Mouse (Mus musculus): ENCODE measurements at regions not wholly inside any gene's neighbourhood (a gene's known extent, or its start where the extent isn't known, plus 50 kb on each side); places are given as distances from the start of the nearest gene placed in this dataset.

DNA sequence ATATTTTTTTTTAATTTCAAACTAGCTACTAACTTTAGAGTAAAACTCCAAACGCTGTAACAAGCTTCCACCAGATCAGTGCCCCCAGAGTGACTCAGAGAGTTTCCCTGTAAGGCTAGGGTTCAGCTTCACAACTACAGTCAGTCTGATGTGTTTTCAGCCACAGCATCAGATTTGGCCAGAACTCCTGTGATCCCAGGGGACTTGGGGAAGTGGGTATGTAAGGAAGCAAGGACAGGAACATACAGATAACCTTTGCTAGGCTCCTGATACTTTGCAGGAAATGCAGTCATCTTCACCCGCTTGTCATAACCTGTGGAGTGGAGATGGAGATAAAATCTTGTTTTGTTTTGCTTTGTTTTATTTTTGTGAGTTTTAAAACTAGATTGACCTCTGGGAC lies 517.5 kb upstream of the A1bg start:
- 65% methylated on average over 2 of the region's 2 CpGs for WGBS (ENCODE audit: insufficient replicate concordance)
- H3K27ac ChIP-seq = no peak overlapping the region
- ATAC-seq (ENCODE audit: low read depth) = no peak
- H3K4me2 ChIP-seq = no peak overlapping the region
- no peaks in the 10 kb centered on the region for H3K9me3 ChIP-seq (replicated peaks)
- H3K4me1 ChIP-seq (replicated peaks) = no peaks in the 10 kb centered on the region
- no peak overlapping the region for H3K9ac ChIP-seq
- DNase-seq = no peak
- no peaks in the 10 kb centered on the region for H3K27me3 ChIP-seq
- no peaks in the 10 kb centered on the region for H3K36me3 ChIP-seq
- H3K4me3 ChIP-seq (replicated peaks) = no peak overlapping the region

DNA sequence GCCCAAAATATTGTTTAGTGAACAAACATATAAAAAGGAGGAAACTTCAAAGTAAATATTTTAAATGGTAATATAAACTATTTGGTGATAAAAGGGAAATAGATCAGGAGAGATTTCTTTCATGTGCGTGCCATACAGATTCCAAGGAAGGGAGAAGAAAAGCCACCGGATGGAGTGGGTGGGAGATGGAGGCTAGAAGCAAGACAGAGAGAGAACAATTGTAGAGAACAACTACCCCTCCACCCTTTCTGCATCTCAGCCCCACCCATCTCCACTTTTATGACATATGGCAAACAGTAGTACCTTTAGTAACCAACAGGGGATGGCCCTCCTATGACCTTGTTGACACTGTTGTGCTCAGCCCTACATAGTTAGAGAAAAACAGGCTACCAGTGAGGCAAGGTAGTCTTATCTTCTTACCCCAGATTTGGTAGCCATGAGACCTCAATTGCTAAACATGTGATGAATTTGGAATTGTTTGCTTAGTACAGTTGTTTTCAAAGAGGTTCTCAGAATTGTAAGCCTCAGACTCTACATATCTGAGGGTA lies 516.9 kb upstream of the A1bg start:
- no peaks in the 10 kb centered on the region for H3K4me1 ChIP-seq (replicated peaks)
- ATAC-seq (ENCODE audit: low read depth) (no peak), DNase-seq (no peak)
- no peaks in the 10 kb centered on the region for H3K27me3 ChIP-seq
- no peak overlapping the region for H3K27ac ChIP-seq
- no peak overlapping the region for H3K4me3 ChIP-seq (replicated peaks)
- no peak overlapping the region for H3K9ac ChIP-seq
- no peak overlapping the region for H3K4me2 ChIP-seq
- 77% methylated on average over 2 of the region's 2 CpGs for WGBS (ENCODE audit: insufficient replicate concordance)
- no peaks in the 10 kb centered on the region for H3K36me3 ChIP-seq
- H3K9me3 ChIP-seq (replicated peaks) = no peaks in the 10 kb centered on the region

DNA sequence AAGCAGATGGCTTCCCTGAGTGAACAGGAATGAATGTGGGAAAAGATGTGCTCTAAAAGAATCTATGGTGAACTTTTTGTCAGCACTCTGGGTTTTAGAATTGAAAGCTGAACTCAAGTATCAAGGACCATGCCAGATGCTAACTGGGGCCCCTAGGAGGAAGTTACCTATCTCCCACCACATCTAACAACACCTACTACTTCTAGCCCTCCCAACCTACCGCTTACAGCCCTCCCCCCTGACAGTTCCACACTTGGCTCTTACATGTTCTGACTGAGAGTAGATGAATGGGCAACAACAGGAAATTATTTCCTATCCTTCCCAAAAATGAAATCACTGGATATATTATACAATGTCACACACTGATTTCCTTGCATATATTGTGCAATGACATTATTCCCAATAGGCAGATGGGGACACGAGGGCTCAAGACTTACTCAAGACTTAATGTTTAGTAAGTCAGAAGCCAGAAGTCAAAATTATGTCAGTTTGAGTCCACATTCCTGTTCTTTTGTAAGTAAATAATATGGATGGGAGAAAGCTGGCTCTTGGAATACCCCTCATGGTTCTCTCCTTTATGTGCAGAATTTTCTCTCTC lies 506.1 kb upstream of the A1bg start:
- H3K9ac ChIP-seq = no peak overlapping the region
- WGBS (ENCODE audit: insufficient replicate concordance) = 52% methylated on average over 2 of the region's 2 CpGs
- H3K4me3 ChIP-seq (replicated peaks) = no peak overlapping the region
- H3K4me1 ChIP-seq (replicated peaks) = no peaks in the 10 kb centered on the region
- H3K36me3 ChIP-seq = no peaks in the 10 kb centered on the region
- DNase-seq (no peak), ATAC-seq (ENCODE audit: low read depth) (no peak)
- H3K27me3 ChIP-seq = no peaks in the 10 kb centered on the region
- no peak overlapping the region for H3K4me2 ChIP-seq
- H3K27ac ChIP-seq = no peak overlapping the region
- no peaks in the 10 kb centered on the region for H3K9me3 ChIP-seq (replicated peaks)

DNA sequence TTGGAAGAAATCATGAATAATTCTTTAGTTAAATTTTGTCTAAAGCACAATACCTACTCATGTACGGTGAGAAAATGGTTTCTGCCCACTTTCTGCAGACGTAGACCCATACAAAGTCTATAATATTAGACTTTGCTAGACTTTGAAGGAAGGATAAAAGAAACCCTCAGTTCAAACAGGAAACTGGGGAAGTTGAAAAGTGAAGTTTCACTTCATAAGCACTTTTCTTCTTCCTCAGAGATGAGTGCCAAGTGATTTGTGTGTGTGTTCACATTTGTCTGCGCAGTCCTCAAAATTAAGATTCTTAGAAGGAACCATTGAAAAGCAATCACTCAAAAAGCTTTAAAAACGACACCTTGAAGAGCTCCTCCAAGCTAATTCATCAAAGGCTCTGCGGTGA lies 500.2 kb upstream of the A1bg start:
- DNase-seq = no peak
- H3K36me3 ChIP-seq = no peaks in the 10 kb centered on the region
- 60% methylated on average over 5 of the region's 5 CpGs for WGBS (ENCODE audit: insufficient replicate concordance)
- no peaks in the 10 kb centered on the region for H3K4me1 ChIP-seq (replicated peaks)
- no peak overlapping the region for H3K4me2 ChIP-seq
- H3K4me3 ChIP-seq (replicated peaks) = no peak overlapping the region
- no peaks in the 10 kb centered on the region for H3K27me3 ChIP-seq
- H3K9me3 ChIP-seq (replicated peaks) = no peaks in the 10 kb centered on the region
- no peak overlapping the region for H3K9ac ChIP-seq
- no peak for ATAC-seq (ENCODE audit: low read depth)
- no peak overlapping the region for H3K27ac ChIP-seq

DNA sequence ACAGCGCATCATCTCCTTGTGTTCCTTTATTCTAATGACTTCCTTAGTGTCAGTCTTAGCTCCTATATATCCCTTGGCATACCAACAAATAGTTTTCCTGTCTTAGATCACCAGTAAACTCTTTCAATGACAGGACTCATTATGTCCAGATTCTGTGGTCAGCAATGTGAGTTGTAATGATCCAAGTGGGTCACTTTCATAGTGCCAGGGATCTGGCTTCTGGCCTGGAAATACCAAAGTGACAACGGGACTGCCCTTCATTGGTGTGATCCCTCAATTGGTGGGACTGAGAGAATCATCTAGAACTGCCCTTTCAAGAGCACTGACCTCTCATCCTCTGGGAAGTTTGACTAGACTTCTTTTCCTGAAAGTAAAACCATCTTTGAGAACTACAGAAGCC lies 494.7 kb upstream of the A1bg start:
- WGBS (ENCODE audit: insufficient replicate concordance) = 76% methylated on average over 2 of the region's 2 CpGs
- Histone ChIP-seq H3K27ac (no peak overlapping the region), H3K36me3 (no peaks in the 10 kb centered on the region), H3K4me1 (replicated peaks) (no peaks in the 10 kb centered on the region), H3K4me3 (replicated peaks) (no peak overlapping the region), H3K9ac (no peak overlapping the region), H3K4me2 (no peak overlapping the region), H3K9me3 (replicated peaks) (no peaks in the 10 kb centered on the region), H3K27me3 (no peaks in the 10 kb centered on the region)
- ATAC-seq (ENCODE audit: low read depth) (no peak), DNase-seq (no peak)

DNA sequence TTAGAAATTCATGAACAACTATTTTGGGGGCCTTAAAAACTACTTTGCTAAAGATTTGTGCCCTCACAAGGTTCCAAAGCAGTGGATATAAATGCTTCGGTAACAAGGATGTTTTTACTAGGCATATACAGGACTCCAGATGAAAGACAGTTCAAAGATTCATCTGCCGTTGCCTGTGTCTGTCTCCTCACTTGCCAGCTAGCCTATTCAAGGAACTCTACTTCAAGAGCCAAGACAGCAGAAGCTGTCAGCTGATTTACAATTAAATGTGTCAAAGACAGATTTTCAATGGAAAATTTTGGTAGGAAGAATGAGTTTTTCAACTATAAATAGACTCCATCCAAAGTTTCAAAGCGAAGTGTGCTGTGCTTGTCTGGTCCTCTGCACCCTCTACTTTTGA lies 494.0 kb upstream of the A1bg start:
- Histone ChIP-seq H3K36me3 (no peaks in the 10 kb centered on the region), H3K9me3 (replicated peaks) (no peaks in the 10 kb centered on the region), H3K4me2 (no peak overlapping the region), H3K4me1 (replicated peaks) (no peaks in the 10 kb centered on the region), H3K9ac (no peak overlapping the region), H3K27ac (no peak overlapping the region), H3K4me3 (replicated peaks) (no peak overlapping the region), H3K27me3 (no peaks in the 10 kb centered on the region)
- ATAC-seq (ENCODE audit: low read depth) (no peak), DNase-seq (no peak)
- 74% methylated on average over 3 of the region's 3 CpGs for WGBS (ENCODE audit: insufficient replicate concordance)

DNA sequence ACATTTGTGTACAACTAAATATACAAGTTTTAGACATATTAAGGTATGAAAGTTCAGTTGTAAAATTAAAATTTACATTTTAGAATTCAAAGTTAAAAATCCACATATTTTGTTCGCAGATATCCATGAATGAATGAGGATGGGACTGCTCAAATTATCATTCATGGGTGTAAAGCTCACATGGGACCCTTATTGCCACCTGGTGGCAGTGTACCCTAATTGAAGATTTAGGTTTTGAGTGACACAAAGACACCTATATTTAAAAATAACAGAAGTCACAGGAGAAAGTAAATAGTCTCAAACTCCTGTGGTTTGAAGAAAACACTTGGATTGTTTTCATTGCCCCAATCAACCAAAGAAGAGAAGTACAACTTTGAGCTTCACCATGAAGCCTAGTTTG lies 492.8 kb upstream of the A1bg start:
- no peaks in the 10 kb centered on the region for H3K27me3 ChIP-seq
- DNase-seq = no peak
- 40% methylated on average over 1 of the region's 1 CpGs for WGBS (ENCODE audit: insufficient replicate concordance)

DNA sequence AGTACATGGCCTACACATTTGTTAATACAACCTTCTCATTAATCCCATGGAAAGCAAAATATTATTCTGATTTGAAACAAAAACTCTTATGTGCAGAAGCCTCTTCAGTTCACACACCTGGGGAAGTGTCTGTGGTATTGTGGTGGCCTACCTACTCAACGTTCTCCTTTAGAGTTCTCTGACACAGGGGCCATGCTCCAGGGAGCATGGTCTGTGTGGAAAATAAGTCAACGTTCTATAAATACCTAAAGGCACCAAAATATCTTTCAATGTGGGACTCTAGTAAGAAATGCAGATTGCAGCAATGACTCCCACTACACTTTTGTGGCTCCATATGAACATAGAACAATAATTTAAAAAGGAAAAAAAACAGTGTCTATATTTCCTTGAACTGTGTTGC lies 489.0 kb upstream of the A1bg start:
- Histone ChIP-seq H3K36me3 (no peaks in the 10 kb centered on the region), H3K4me1 (replicated peaks) (no peaks in the 10 kb centered on the region), H3K4me3 (replicated peaks) (no peak overlapping the region), H3K4me2 (no peak overlapping the region), H3K27me3 (no peaks in the 10 kb centered on the region), H3K9ac (no peak overlapping the region), H3K27ac (no peak overlapping the region), H3K9me3 (replicated peaks) (no peaks in the 10 kb centered on the region)
- DNase-seq (no peak), ATAC-seq (ENCODE audit: low read depth) (no peak)
- 54% methylated on average over 2 of the region's 2 CpGs for WGBS (ENCODE audit: insufficient replicate concordance)

More for the DNA sequence above, 492.8 kb upstream of the A1bg start:
- Histone ChIP-seq H3K27ac (no peak overlapping the region), H3K4me2 (no peak overlapping the region), H3K9me3 (replicated peaks) (no peaks in the 10 kb centered on the region), H3K9ac (no peak overlapping the region), H3K36me3 (no peaks in the 10 kb centered on the region), H3K4me3 (replicated peaks) (no peak overlapping the region), H3K4me1 (replicated peaks) (no peaks in the 10 kb centered on the region)
- no peak for ATAC-seq (ENCODE audit: low read depth)

DNA sequence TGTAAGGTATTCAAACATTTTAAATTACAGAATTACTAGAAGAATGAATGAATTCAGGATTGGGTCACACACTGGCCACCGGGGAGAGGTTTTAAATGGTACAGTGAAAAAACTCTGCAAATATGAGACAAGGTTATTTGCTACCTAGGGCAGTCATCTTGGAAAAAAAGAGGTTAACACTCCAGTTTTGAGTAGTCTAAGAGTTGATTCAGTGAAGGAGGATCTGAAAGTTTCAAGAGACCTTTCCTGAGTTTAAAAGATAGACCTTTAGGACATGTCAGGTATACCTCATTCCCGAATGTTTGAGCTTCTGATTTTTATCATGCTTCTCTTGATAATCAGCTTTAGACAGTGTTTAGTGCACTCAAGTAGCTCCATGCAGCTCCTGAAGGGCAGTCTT lies 488.0 kb upstream of the A1bg start:
- Histone ChIP-seq H3K9ac (no peak overlapping the region), H3K4me3 (replicated peaks) (no peak overlapping the region), H3K4me2 (no peak overlapping the region), H3K9me3 (replicated peaks) (no peaks in the 10 kb centered on the region), H3K4me1 (replicated peaks) (no peaks in the 10 kb centered on the region), H3K27me3 (no peaks in the 10 kb centered on the region), H3K27ac (no peak overlapping the region), H3K36me3 (no peaks in the 10 kb centered on the region)
- no peak for ATAC-seq (ENCODE audit: low read depth)
- no peak for DNase-seq
- WGBS (ENCODE audit: insufficient replicate concordance) = 58% methylated on average over 2 of the region's 2 CpGs

DNA sequence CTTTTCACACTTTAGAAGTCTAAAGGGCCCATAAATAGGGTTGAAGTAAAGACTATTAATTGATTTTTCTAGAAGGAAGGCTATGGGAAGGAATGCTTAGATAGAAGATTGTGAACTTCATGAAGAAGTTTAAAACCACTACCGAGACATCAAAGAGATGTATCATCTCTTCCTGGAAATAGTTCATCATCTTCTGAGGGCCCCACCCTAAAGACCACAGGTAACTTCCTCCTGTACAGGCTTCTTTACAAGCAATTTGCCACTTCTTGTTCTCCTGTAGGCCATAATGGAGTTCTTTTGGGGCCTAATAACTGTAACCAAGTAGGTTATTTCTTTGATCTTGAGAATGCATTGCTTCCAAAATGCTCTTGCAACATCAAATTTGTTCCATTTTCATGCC lies 485.8 kb upstream of the A1bg start:
- Histone ChIP-seq H3K4me3 (replicated peaks) (no peak overlapping the region), H3K4me1 (replicated peaks) (no peaks in the 10 kb centered on the region), H3K9me3 (replicated peaks) (no peaks in the 10 kb centered on the region), H3K27ac (no peak overlapping the region), H3K27me3 (no peaks in the 10 kb centered on the region), H3K4me2 (no peak overlapping the region), H3K9ac (no peak overlapping the region), H3K36me3 (no peaks in the 10 kb centered on the region)
- 78% methylated on average over 1 of the region's 1 CpGs for WGBS (ENCODE audit: insufficient replicate concordance)
- DNase-seq = no peak
- ATAC-seq (ENCODE audit: low read depth) = no peak

DNA sequence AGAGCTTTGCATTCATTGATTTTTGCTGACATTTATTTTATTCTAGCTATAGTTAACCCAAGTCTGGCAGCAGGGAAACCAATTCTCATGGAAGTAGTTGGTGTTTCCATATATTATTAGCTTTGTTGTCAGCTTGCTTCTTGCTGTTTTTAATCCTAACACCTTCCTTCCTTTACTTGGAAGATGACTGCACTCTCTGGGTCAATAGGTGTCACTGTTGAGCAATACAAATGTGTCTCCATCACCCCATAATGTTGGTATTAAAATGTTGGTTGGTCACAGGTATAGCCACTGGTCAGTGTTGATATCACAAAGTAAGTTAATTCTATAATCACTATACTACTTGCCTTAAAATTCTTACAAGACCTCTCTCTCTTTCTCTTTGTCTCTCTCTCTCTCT lies 477.9 kb upstream of the A1bg start:
- Histone ChIP-seq H3K27me3 (no peaks in the 10 kb centered on the region), H3K4me1 (replicated peaks) (no peaks in the 10 kb centered on the region), H3K4me2 (no peak overlapping the region), H3K4me3 (replicated peaks) (no peak overlapping the region), H3K9ac (no peak overlapping the region), H3K36me3 (no peaks in the 10 kb centered on the region), H3K9me3 (replicated peaks) (no peaks in the 10 kb centered on the region), H3K27ac (no peak overlapping the region)
- DNase-seq (no peak), ATAC-seq (ENCODE audit: low read depth) (no peak)

DNA sequence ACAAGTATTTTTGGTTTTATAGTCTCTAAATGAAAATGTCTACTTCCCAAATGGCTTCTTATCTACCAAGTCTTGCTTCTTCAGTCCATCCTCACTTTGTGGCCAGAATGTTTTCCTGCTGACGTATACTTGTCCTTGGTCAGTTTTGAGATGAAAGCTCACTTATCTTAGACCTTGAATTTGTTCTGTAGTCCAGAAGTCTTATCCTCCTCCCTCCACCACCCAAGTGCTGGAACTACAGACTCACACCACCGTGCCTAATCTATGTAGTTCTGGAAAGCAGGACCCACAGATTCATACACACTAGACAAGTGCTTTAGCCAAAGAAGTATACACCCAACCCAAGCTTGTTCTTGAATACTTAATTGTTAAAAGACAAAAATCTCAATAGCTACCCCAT lies 477.2 kb upstream of the A1bg start:
- H3K36me3 ChIP-seq = no peaks in the 10 kb centered on the region
- H3K4me2 ChIP-seq = no peak overlapping the region
- no peak for DNase-seq
- ATAC-seq (ENCODE audit: low read depth) = no peak
- H3K9me3 ChIP-seq (replicated peaks) = no peaks in the 10 kb centered on the region
- H3K27me3 ChIP-seq = no peaks in the 10 kb centered on the region
- no peak overlapping the region for H3K27ac ChIP-seq
- 54% methylated on average over 2 of the region's 2 CpGs for WGBS (ENCODE audit: insufficient replicate concordance)
- H3K4me1 ChIP-seq (replicated peaks) = no peaks in the 10 kb centered on the region
- no peak overlapping the region for H3K9ac ChIP-seq
- H3K4me3 ChIP-seq (replicated peaks) = no peak overlapping the region
